Mouse (Mus musculus): ENCODE results near the gene Ppp2r5b. TPM values are rescaled to one million over a fixed set of nuclear protein-coding genes. Genes with fewer than 3 reads are reported as not detected.

Gene Ppp2r5b
- 106 and 117 TPM in 2 replicates for polyA plus RNA-seq (2015; fragmentation: Nextera tagmentation; extraction: Ambion mirVana)

DNA sequence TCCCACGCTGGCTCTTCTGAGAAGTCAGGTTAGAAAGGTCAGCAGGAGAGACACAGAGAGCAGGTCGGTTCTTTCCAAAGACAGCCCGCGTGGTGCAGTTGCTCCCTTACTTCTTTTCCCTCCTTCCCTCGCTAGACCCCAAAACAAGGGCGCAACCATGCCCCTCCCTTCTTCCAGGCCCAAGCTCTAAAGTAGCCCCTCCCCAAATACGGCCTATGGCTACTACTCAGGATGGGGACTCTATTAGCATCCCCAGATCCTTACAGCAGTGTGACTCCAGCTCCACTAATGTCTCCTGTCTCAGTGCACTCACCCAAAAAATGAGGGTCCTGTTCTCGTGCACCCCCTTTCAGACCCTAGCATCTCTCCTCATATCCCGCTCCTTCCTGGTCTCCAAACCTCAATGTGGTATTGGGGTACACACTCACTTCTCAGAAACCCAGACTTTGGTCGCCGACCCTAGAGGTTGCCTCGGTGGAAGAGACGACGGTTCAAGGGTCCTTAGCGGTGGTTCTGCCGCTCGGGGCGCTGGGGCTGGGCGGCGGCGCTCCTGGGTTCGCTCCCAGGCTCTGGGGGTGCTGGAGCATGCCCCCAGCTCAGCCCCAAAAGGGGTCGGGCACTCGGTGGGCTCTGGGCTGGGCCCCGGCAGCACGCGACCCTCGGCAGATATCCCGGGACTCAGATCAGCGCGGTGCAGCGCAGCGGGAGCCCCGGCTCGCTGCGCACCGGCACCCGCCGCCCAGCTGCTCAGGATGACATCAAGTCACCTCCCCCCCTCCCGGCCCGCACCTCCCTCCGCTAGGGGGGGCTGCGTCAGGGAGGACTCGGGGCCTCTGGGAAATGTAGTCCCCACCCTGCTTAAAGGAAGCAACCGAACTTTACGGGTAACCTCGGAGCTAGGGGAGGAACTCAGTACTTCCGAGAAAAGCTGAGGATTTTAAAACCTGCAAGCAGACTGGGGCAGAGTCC, at the start of gene Ppp2r5b:
TSS of gene Ppp2r5b (minus strand) at position 789 of the 969 bp plus-strand sequence.
- peak; percentile 96 for ATAC-seq
- H3K9ac ChIP-seq (replicated peaks; ENCODE audit: low read depth, low read length), result peak within 1 kb of the TSS; percentile 86
- H3K27me3 ChIP-seq (replicated peaks; ENCODE audit: control insufficient read depth, insufficient read depth, low read length), result no peaks in the 10 kb centered on the region
- peak within 1 kb of the TSS; percentile 99 for H3K4me2 ChIP-seq (ENCODE audit: low read length)
- H3K4me1 ChIP-seq (replicated peaks; ENCODE audit: control insufficient read depth, insufficient read depth, low read length), result peaks cover 22% of the 10 kb centered on the region
- H3K4me3 ChIP-seq (replicated peaks; ENCODE audit: low read length), result peak within 1 kb of the TSS; percentile 91
- no peaks in the 10 kb centered on the region for H3K9me3 ChIP-seq (ENCODE audit: control insufficient read depth, low read length)
- peaks cover 2% of the 10 kb centered on the region; the same call in 1 of the 2 replicates for H3K36me3 ChIP-seq (ENCODE audit: control insufficient read depth, insufficient read depth)
- peak within 1 kb of the TSS; percentile 95 for H3K27ac ChIP-seq (ENCODE audit: low read length)
- WGBS, result 2% methylated on average over 48 of the region's 48 CpGs

DNA sequence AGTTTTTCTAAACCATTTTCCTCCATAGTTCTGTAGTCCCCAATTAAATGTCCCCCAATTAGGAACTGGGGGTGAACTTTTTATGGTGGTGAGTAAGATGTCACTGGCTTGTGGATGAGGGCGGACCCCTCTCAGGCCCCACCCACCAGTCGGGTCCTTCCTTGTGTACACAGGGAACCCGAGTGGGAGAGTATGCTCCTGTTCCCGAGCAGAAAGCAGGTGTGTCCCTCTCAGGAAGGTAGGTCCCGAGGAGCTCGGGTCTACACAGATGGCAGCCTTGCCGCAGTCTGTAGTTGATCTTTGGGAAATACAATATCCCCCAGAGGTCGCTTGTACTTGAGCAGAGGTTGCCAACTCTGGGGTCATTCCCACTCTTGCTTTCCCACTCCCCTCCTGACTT, 49.6 kb upstream of the Ppp2r5b start:
- no peak for ATAC-seq
- H3K4me2 ChIP-seq (ENCODE audit: low read length), result no peak overlapping the region
- no peaks in the 10 kb centered on the region for H3K9me3 ChIP-seq (ENCODE audit: control insufficient read depth, low read length)
- H3K4me1 ChIP-seq (replicated peaks; ENCODE audit: control insufficient read depth, insufficient read depth, low read length), result peaks cover 2% of the 10 kb centered on the region; the same call in 1 of the 2 replicates
- H3K9ac ChIP-seq (replicated peaks; ENCODE audit: low read depth, low read length), result no peak overlapping the region
- H3K4me3 ChIP-seq (replicated peaks; ENCODE audit: low read length), result no peak overlapping the region
- H3K27me3 ChIP-seq (replicated peaks; ENCODE audit: control insufficient read depth, insufficient read depth, low read length), result no peaks in the 10 kb centered on the region
- 86% methylated on average over 8 of the region's 8 CpGs for WGBS
- H3K36me3 ChIP-seq (ENCODE audit: control insufficient read depth, insufficient read depth), result peaks cover 13% of the 10 kb centered on the region
- H3K27ac ChIP-seq (ENCODE audit: low read length), result no peak overlapping the region

DNA sequence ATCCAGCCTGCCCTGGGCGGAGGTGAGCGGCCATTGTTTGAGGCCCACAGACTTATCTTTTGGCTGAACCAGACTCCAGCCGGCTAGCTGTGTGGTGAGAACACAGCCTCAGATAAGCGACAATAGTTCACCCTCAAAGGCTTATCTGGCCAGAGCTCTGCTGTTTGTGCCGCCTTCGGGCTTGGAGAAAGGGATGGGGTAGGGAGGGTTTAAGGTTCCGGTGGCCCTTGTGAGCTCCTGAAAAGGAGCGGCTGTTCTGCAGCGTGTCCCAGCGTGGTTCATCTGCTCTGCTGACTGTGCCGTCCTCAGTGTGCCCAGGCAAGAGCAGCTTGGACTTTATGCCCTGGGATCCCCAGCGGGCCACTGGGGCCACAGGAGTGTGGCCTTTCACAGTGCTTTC, 48.8 kb upstream of the Ppp2r5b start:
- H3K9me3 ChIP-seq (ENCODE audit: control insufficient read depth, low read length), result no peaks in the 10 kb centered on the region
- H3K4me1 ChIP-seq (replicated peaks; ENCODE audit: control insufficient read depth, insufficient read depth, low read length), result peaks cover 10% of the 10 kb centered on the region
- H3K9ac ChIP-seq (replicated peaks; ENCODE audit: low read depth, low read length), result no peak overlapping the region
- WGBS, result 92% methylated on average over 12 of the region's 12 CpGs
- peaks cover 13% of the 10 kb centered on the region for H3K36me3 ChIP-seq (ENCODE audit: control insufficient read depth, insufficient read depth)
- no peaks in the 10 kb centered on the region for H3K27me3 ChIP-seq (replicated peaks; ENCODE audit: control insufficient read depth, insufficient read depth, low read length)
- H3K4me3 ChIP-seq (replicated peaks; ENCODE audit: low read length), result no peak overlapping the region
- no peak overlapping the region for H3K4me2 ChIP-seq (ENCODE audit: low read length)
- ATAC-seq, result no peak
- H3K27ac ChIP-seq (ENCODE audit: low read length), result no peak overlapping the region

DNA sequence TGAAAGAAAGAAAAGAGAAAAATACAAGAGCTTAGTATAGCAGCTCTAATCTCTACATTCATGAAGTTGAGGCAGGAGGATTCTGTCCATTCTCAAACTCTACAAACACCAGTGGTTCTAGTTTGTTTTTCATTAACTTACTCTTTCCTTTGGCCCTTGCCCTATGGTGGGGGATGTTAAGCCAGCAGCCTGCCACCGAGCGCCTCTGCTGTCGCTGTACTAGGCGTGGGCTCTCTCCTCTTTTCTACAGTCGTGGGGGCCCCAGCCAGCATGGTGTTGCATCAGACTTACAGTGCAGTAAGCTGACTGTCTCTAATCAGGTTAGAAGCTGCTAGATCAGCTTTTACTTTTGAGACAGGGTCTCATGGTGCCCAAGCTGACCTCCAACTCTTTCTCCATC, 47.3 kb upstream of the Ppp2r5b start:
- H3K27ac ChIP-seq (ENCODE audit: low read length), result no peak overlapping the region
- no peak overlapping the region for H3K4me2 ChIP-seq (ENCODE audit: low read length)
- H3K4me3 ChIP-seq (replicated peaks; ENCODE audit: low read length), result no peak overlapping the region
- ATAC-seq, result no peak
- peaks cover 13% of the 10 kb centered on the region for H3K36me3 ChIP-seq (ENCODE audit: control insufficient read depth, insufficient read depth)
- H3K4me1 ChIP-seq (replicated peaks; ENCODE audit: control insufficient read depth, insufficient read depth, low read length), result peaks cover 25% of the 10 kb centered on the region
- H3K9ac ChIP-seq (replicated peaks; ENCODE audit: low read depth, low read length), result no peak overlapping the region
- WGBS, result 86% methylated on average over 5 of the region's 5 CpGs
- H3K9me3 ChIP-seq (ENCODE audit: control insufficient read depth, low read length), result no peaks in the 10 kb centered on the region
- H3K27me3 ChIP-seq (replicated peaks; ENCODE audit: control insufficient read depth, insufficient read depth, low read length), result no peaks in the 10 kb centered on the region

DNA sequence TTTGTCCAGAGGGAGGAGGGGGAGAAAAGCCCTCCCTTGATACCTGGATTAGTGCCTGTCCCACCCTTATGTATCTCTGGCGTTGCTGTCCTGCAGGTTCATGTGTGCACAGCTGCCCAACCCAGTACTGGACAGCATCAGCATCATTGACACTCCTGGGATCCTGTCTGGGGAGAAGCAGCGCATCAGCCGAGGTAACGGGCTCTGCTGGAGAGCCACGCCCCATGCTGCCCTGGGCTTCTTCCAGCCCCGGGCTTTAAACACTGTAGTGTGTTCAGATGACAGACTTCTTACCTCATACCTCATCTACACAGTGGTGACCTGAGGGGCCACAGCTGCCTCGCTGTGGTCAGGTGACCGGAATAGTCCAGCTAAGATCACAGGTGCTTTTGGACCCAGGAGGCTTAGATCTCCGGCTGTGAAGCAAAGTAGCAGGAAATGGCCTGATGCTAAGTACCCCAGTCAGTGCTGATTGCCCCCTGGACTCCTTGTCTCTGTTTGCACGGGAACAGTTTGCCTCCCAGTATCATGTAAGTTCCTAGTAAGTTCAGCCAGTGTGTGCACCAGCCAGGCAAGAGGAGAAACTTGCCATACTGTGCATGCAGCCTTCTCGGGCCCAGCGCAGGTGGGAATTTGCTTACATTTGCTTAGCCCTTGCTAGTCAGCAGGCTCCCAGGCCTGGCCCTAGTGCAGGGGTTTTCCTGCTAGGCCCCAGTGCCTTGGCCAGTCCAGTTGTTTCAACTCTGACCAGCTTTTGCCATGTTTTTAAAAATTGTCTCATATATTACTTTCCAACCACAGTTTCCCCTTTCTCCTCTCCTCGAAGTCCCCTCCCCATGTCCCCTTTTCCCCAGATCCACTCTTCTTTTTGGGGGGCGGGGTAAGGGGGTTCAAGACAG, 45.7 kb upstream of the Ppp2r5b start:
- 86% methylated on average over 14 of the region's 14 CpGs for WGBS
- no peak for ATAC-seq
- Histone ChIP-seq H3K4me2 (ENCODE audit: low read length) (no peak overlapping the region), H3K4me3 (replicated peaks; ENCODE audit: low read length) (no peak overlapping the region), H3K36me3 (ENCODE audit: control insufficient read depth, insufficient read depth) (peaks cover 13% of the 10 kb centered on the region), H3K4me1 (replicated peaks; ENCODE audit: control insufficient read depth, insufficient read depth, low read length) (peaks cover 29% of the 10 kb centered on the region), H3K9me3 (ENCODE audit: control insufficient read depth, low read length) (no peaks in the 10 kb centered on the region), H3K9ac (replicated peaks; ENCODE audit: low read depth, low read length) (no peak overlapping the region), H3K27ac (ENCODE audit: low read length) (no peak overlapping the region), H3K27me3 (replicated peaks; ENCODE audit: control insufficient read depth, insufficient read depth, low read length) (no peaks in the 10 kb centered on the region)

DNA sequence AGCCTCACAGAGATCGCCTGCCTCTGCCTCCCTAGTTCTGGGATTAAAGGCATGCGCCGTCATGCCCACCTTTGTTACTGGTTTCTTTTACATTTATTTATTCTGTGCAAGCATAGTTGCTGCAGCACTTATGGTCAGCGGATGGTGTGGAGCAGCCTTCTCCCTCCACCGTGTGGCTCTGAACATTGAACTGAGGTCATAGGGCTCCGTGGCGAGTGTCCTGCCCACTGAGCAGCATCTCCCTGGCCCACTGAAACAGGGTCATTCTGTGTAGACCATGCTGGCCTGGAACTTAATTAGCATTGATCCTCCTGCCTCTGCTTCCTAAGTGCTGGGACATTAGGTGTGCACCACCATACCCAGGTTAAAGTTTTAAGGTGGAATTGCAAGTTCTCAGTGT, 44.9 kb upstream of the Ppp2r5b start:
- 90% methylated on average over 7 of the region's 7 CpGs for WGBS

DNA sequence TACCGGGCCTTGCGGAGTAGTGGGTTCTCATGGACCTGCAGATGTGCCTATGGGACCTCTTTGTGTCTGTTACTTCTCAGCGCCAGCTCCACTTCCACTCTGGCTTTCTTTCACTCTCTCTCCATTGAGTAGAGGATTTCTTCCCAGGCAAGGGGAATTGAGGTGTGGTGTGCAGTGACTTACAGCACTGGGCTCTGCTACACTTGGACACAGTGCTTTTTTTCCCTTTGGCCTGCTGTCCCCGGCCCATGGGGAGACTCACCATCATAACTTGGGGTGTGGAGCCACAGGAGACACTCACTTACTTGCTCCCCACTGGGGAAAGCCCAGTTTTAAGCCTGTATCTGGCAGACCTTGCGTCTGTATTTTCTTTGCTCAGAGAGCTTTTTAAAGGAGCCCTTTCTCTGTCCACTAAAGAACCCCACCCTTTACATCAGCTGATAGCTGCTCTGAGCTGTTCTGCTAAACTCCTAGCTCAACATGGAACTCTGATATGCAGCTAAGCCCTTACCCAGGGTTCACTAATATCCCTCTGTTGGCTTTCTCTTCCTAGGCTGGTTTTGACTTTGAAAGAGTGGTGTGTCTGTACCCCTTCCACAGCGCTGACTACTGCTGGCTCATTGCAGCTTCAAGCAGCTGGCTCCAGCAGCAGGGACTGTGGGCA, 43.9 kb upstream of the Ppp2r5b start:
- no peak overlapping the region for H3K4me3 ChIP-seq (replicated peaks; ENCODE audit: low read length)

More for the DNA sequence above, 44.9 kb upstream of the Ppp2r5b start:
- no peaks in the 10 kb centered on the region for H3K27me3 ChIP-seq (replicated peaks; ENCODE audit: control insufficient read depth, insufficient read depth, low read length)
- H3K4me3 ChIP-seq (replicated peaks; ENCODE audit: low read length), result no peak overlapping the region
- H3K27ac ChIP-seq (ENCODE audit: low read length), result no peak overlapping the region
- H3K9me3 ChIP-seq (ENCODE audit: control insufficient read depth, low read length), result no peaks in the 10 kb centered on the region
- no peak overlapping the region for H3K9ac ChIP-seq (replicated peaks; ENCODE audit: low read depth, low read length)
- ATAC-seq, result no peak
- H3K4me2 ChIP-seq (ENCODE audit: low read length), result no peak overlapping the region
- peaks cover 37% of the 10 kb centered on the region for H3K4me1 ChIP-seq (replicated peaks; ENCODE audit: control insufficient read depth, insufficient read depth, low read length)
- peaks cover 13% of the 10 kb centered on the region for H3K36me3 ChIP-seq (ENCODE audit: control insufficient read depth, insufficient read depth)

DNA sequence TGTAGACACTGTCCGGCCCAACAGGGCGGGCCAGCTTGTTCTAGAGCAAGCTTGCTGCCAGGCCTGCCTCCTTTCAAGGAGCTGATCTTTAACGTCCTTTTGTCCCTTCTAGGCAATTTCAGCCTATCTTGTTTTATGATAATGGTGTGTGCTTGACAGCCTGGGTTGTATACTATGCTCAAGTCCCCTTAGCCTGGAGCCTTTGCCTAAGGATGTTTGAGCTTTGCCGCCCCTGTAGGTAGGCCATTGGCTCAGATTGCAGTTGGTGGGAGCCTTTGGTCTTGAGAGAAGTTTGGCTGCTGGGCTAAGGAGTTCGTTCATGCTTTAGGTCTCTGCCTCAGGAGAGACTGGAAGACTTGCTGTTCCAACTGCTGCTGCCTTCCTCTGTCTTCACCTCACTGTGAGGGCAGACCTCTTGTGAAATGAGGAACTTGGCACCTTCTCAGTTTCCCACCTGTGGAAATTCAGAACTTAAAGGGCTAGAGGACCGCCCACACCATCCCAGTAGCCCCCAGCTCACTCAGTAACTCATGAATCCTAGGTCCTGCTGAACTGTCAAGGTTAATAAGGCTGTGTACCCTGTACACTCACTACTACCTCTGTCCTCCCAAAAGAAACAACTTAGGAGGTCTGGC, 42.9 kb upstream of the Ppp2r5b start:
- no peak overlapping the region for H3K27ac ChIP-seq (ENCODE audit: low read length)

More for the DNA sequence above, 43.9 kb upstream of the Ppp2r5b start:
- H3K27ac ChIP-seq (ENCODE audit: low read length), result no peak overlapping the region
- peaks cover 37% of the 10 kb centered on the region for H3K4me1 ChIP-seq (replicated peaks; ENCODE audit: control insufficient read depth, insufficient read depth, low read length)
- peaks cover 10% of the 10 kb centered on the region for H3K36me3 ChIP-seq (ENCODE audit: control insufficient read depth, insufficient read depth)
- no peak overlapping the region for H3K4me2 ChIP-seq (ENCODE audit: low read length)
- peak overlapping the region; percentile 31 for H3K9ac ChIP-seq (replicated peaks; ENCODE audit: low read depth, low read length)
- WGBS, result 83% methylated on average over 6 of the region's 6 CpGs
- ATAC-seq, result no peak
- no peaks in the 10 kb centered on the region for H3K9me3 ChIP-seq (ENCODE audit: control insufficient read depth, low read length)
- H3K27me3 ChIP-seq (replicated peaks; ENCODE audit: control insufficient read depth, insufficient read depth, low read length), result no peaks in the 10 kb centered on the region

More for the DNA sequence above, 42.9 kb upstream of the Ppp2r5b start:
- H3K4me3 ChIP-seq (replicated peaks; ENCODE audit: low read length), result peak overlapping the region; percentile 94
- peak overlapping the region; percentile 89 for H3K9ac ChIP-seq (replicated peaks; ENCODE audit: low read depth, low read length)
- WGBS, result 38% methylated on average over 6 of the region's 6 CpGs
- H3K27me3 ChIP-seq (replicated peaks; ENCODE audit: control insufficient read depth, insufficient read depth, low read length), result no peaks in the 10 kb centered on the region
- H3K4me2 ChIP-seq (ENCODE audit: low read length), result peak overlapping the region; percentile 100
- peaks cover 10% of the 10 kb centered on the region for H3K36me3 ChIP-seq (ENCODE audit: control insufficient read depth, insufficient read depth)
- peaks cover 37% of the 10 kb centered on the region for H3K4me1 ChIP-seq (replicated peaks; ENCODE audit: control insufficient read depth, insufficient read depth, low read length)
- no peak for ATAC-seq
- no peaks in the 10 kb centered on the region for H3K9me3 ChIP-seq (ENCODE audit: control insufficient read depth, low read length)
